Mouse (Mus musculus) limb, embryonic 14.5 days (tissue): ENCODE measurements around the gene Avpr1a. TPM values are rescaled to one million over a fixed set of nuclear protein-coding genes. Genes with fewer than 3 reads are reported as not detected.
A peak's percentile ranks its signal among the peaks of the same experiment; 100 is the strongest.

Experiments used
- ATAC-seq: fragments of 200-750 bp; cut with Nextera tagmentation; 2 replicates; pipeline ENCODE4 v1.8.0; 2017; ENCODE audit warnings: low read depth, moderate number of reproducible peaks, moderate TSS enrichment; ENCODE audit not compliant: low FRiP score
- DNase-seq: peaks from one replicate; pipeline ENCODE4 v3.0.0-alpha.2; 2015; ENCODE audit warnings: low spot score
- H3K27ac ChIP-seq: fragments of 300-500 bp; sonication (generic); replicated peaks from 2 replicates; pipeline ENCODE4 v1.5.1; 2014; ENCODE audit warnings: low read depth, mild to moderate bottlenecking, low read length, moderate library complexity, mixed read lengths
- H3K27me3 ChIP-seq: fragments of 300-500 bp; sonication (generic); 2 replicates; pipeline ENCODE4 v1.6.1; 2014; ENCODE audit warnings: low read length, mixed read lengths; ENCODE audit not compliant: control insufficient read depth, insufficient read depth
- H3K36me3 ChIP-seq: fragments of 300-500 bp; sonication (generic); 2 replicates; pipeline ENCODE4 v1.6.1; 2014; ENCODE audit warnings: mild to moderate bottlenecking, low read length, moderate library complexity, mixed read lengths; ENCODE audit not compliant: control insufficient read depth, insufficient read depth
- H3K4me1 ChIP-seq: fragments of 300-500 bp; sonication (generic); 2 replicates; pipeline ENCODE4 v1.6.1; 2014; ENCODE audit warnings: antibody characterized with exemption, low read length, mixed read lengths; ENCODE audit not compliant: control insufficient read depth, insufficient read depth
- H3K4me2 ChIP-seq: fragments of 300-500 bp; sonication (generic); replicated peaks from 2 replicates; pipeline ENCODE4 v1.6.1; 2014; ENCODE audit warnings: low read depth, mild to moderate bottlenecking, low read length, moderate library complexity; ENCODE audit not compliant: severe bottlenecking
- H3K4me3 ChIP-seq: fragments of 300-500 bp; sonication (generic); replicated peaks from 2 replicates; pipeline ENCODE4 v1.5.1; 2014; ENCODE audit warnings: low read length
- H3K9ac ChIP-seq: fragments of 300-500 bp; sonication (generic); 2 replicates; pipeline ENCODE4 v1.6.1; 2014; ENCODE audit warnings: mild to moderate bottlenecking, low read depth, low read length, moderate library complexity; ENCODE audit not compliant: severe bottlenecking
- H3K9me3 ChIP-seq: fragments of 300-500 bp; sonication (generic); 2 replicates; pipeline ENCODE4 v1.6.1; 2016; ENCODE audit warnings: low read length; ENCODE audit not compliant: control insufficient read depth
- POLR2A ChIP-seq: fragments of 200-500 bp; IDR thresholded peaks from 2 replicates; pipeline ENCODE4 v1.8.0; 2012; ENCODE audit warnings: inconsistent platforms, mild to moderate bottlenecking, moderate library complexity, borderline replicate concordance; ENCODE audit not compliant: insufficient read depth, insufficient read length; ENCODE audit errors: extremely low read depth
- WGBS: fragments of 180-500 bp; shearing (Covaris S2); extraction: QIAGEN DNeasy Blood & Tissue Kit; methylation state at CpG from one replicate; pipeline ENCODE4 v1.1.7; 2014; 5-methylcytosine and 5-hydroxymethylcytosine counted together
- polyA plus RNA-seq, 2 experiments: library from polyadenylated mRNA; depleted of rRNA in 1 of 2; stranded (reverse) in 1 of 2; unstranded in 1 of 2; fragments of >200 nt; fragmentation: Nextera tagmentation in 1 of 2; extraction: Ambion mirVana in 1 of 2; gene quantifications; 2 replicates each; pipeline versions ENCODE4 v1.2.1 to v1.2.3; 2012 to 2014

Avpr1a gene
- polyA plus RNA-seq, 2 experiments: 2.4 to 3.0 TPM

- DNase-seq: no peak
- Histone ChIP-seq H3K4me3 (no peak overlapping the region), H3K27ac (no peak overlapping the region), H3K4me2 (no peak overlapping the region), H3K9me3 (no peaks in the 10 kb centered on the region), H3K27me3 (no peaks in the 10 kb centered on the region), H3K4me1 (no peaks in the 10 kb centered on the region), H3K9ac (no peak overlapping the region), H3K36me3 (no peaks in the 10 kb centered on the region)
- no peak for ATAC-seq
- TF ChIP-seq POLR2A: no peak
- 47% methylated on average over 4 of the region's 4 CpGs for WGBS
These were observed 15.6 kb upstream of the Avpr1a start for GRCm38 (mm10) chr10:122432690-122433089.

- 19% methylated on average over 10 of the region's 10 CpGs for WGBS
- Histone ChIP-seq H3K4me3 (no peak overlapping the region), H3K4me1 (0 out of 2 replicates have a peak, but pooled peaks cover 8% of the 10 kb centered on the region), H3K27ac (no peak overlapping the region), H3K9ac (no peak overlapping the region), H3K36me3 (no peaks in the 10 kb centered on the region), H3K4me2 (no peak overlapping the region), H3K9me3 (no peaks in the 10 kb centered on the region), H3K27me3 (peaks cover 34% of the 10 kb centered on the region)
- ATAC-seq (no peak), DNase-seq (peak; percentile 60)
- no peak for TF ChIP-seq POLR2A
These were observed 1.0 kb upstream of the Avpr1a start for GRCm38 (mm10) chr10:122447275-122447674.

GRCm38 (mm10) chr10:122448717-122449611 is 665 bp downstream of the Avpr1a start:
- Histone ChIP-seq H3K4me2 (peak overlapping the region; percentile 94), H3K9ac (peak overlapping the region; percentile 58), H3K4me1 (0 out of 2 replicates have a peak, but pooled peaks cover 8% of the 10 kb centered on the region), H3K9me3 (no peaks in the 10 kb centered on the region), H3K27me3 (peaks cover 34% of the 10 kb centered on the region), H3K27ac (no peak overlapping the region), H3K36me3 (no peaks in the 10 kb centered on the region), H3K4me3 (peak overlapping the region; percentile 51)
- TF ChIP-seq POLR2A: no peak
- ATAC-seq: peak; percentile 61; the same call in 1 of the 2 replicates
- 1% methylated on average over 59 of the region's 70 CpGs for WGBS
- DNase-seq: peak; percentile 17

GRCm38 (mm10) chr10:122449856-122450255 is 1.6 kb downstream of the Avpr1a start:
- TF ChIP-seq POLR2A: no peak
- Histone ChIP-seq H3K9me3 (no peaks in the 10 kb centered on the region), H3K4me3 (peak overlapping the region; percentile 51), H3K27me3 (peaks cover 34% of the 10 kb centered on the region), H3K4me1 (0 out of 2 replicates have a peak, but pooled peaks cover 8% of the 10 kb centered on the region), H3K36me3 (no peaks in the 10 kb centered on the region), H3K27ac (no peak overlapping the region), H3K9ac (no peak overlapping the region), H3K4me2 (peak overlapping the region; percentile 94; the same call in 1 of the 2 replicates)
- no peak for DNase-seq
- no peak for ATAC-seq

- Histone ChIP-seq H3K9ac (no peak overlapping the region), H3K4me3 (no peak overlapping the region), H3K36me3 (no peaks in the 10 kb centered on the region), H3K4me2 (no peak overlapping the region), H3K27ac (no peak overlapping the region), H3K9me3 (no peaks in the 10 kb centered on the region), H3K27me3 (peaks cover 19% of the 10 kb centered on the region), H3K4me1 (0 out of 2 replicates have a peak, but pooled peaks cover 4% of the 10 kb centered on the region)
- no peak for DNase-seq
- TF ChIP-seq POLR2A: no peak
- ATAC-seq: no peak
- 75% methylated on average over 3 of the region's 3 CpGs for WGBS
These were observed 5.2 kb downstream of the Avpr1a start for GRCm38 (mm10) chr10:122453466-122453865.
